Mouse (Mus musculus) layer of hippocampus, adult 18-20 months (tissue): ENCODE data around the gene Akr1c14. TPM values are rescaled to one million over a fixed set of nuclear protein-coding genes. Genes with fewer than 3 reads are reported as not detected.
"Not testable (repeated sequence)": the region's sequence is repeated elsewhere in the genome, so short reads cannot be mapped to it uniquely, and the experiment has no call there.

Experiments
- DNase-seq, 2 experiments: peaks; one replicate each; pipeline ENCODE4 v3.0.0; 2022; ENCODE audit warnings: low spot score in 2 of 2
- total RNA-seq, 2 experiments: library from RNA; stranded (reverse); gene quantifications; 2 replicates each; pipeline ENCODE4 v1.2.3; 2021

The Akr1c14 gene
- total RNA-seq, 2 experiments from 2014 or later, result 0.72 to 0.74 TPM

GRCm38 (mm10) chr13:4119181-4119904 is 70.5 kb downstream of the Akr1c14 start:
- DNase-seq, result no peak

DNA sequence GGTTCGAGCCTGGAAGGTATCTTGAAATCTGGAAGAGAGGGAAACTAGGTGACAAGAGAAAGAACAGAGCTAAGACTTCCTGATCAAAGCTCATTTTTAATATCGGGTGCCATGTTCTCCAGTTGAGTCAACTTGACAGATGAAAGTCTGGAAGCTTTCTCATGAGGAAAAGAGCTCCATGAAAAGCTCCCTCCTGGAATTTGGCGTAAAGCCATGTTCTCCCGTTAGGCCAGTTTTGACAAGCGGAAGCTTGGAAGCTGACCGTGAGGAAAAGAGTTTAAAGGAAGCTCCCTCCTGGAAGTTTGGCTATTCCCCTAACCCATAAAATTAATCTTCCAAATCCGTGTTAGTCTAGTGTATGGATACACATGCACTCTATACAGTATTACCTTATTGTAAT is 74.3 kb downstream of the Akr1c14 start:
- no peak for DNase-seq

DNA sequence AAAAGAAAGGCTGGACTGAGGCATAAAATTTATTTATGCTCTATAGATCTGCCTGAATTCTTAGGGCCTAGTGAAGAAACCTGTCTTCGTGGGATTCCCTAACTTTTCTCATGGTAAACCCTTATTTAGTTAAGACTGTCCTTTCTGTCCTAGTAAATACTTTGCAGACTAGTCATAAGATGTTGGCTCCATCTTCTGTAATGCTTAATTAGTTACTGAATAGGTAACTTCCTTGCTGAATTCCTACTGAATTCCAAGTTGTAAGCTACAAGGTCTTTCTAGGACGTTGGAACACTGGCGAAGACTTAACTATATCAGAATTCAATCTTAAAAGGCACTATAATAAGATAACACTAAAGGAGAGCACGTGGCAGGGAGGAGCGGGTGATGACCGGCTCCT is 75.7 kb downstream of the Akr1c14 start:
- DNase-seq, result not testable (repeated sequence)

- DNase-seq, result not testable (repeated sequence)
Measured at GRCm38 (mm10) chr13:4125846-4126245, 77.0 kb downstream of the Akr1c14 start.

- peak in 1 of 2 experiments; percentile 33 for DNase-seq
Measured at GRCm38 (mm10) chr13:4129100-4129499, 80.3 kb downstream of the Akr1c14 start.

- DNase-seq, result no peak
Measured at GRCm38 (mm10) chr13:4131317-4131716, 82.5 kb downstream of the Akr1c14 start.

GRCm38 (mm10) chr13:4131721-4132120 is 82.9 kb downstream of the Akr1c14 start:
- DNase-seq, result no peak

GRCm38 (mm10) chr13:4133070-4133469 is 84.3 kb downstream of the Akr1c14 start:
- peak in 1 of 2 experiments; percentile 9 for DNase-seq

Other genes with a start within 250 kb of the Akr1c14 start
- not detected for gene Calml3, start 244.7 kb upstream of the Akr1c14 start, total RNA-seq
- not detected for gene Calm4, start 211.3 kb upstream of the Akr1c14 start, total RNA-seq
- gene Calm5, start 194.8 kb upstream of the Akr1c14 start, total RNA-seq, result not detected
- gene Net1, start 130.8 kb upstream of the Akr1c14 start, total RNA-seq, result 10 to 100 TPM; 32.8 to 41.4 TPM
- not detected for gene Tubal3, start 130.7 kb upstream of the Akr1c14 start, total RNA-seq
- not detected for gene Ucn3, start 103.7 kb upstream of the Akr1c14 start, total RNA-seq
- 1 to 10 TPM; 1.8 to 3.6 TPM for gene Akr1c18, start 101.6 kb downstream of the Akr1c14 start, total RNA-seq
- gene Akr1c13, start 142.1 kb downstream of the Akr1c14 start, total RNA-seq, result 1 to 10 TPM in 1 of 2 experiments, under 1 TPM in 1; 0.36 to 1.4 TPM
- under 1 TPM in 1 of 2 experiments, not detected in 1; 0.18 TPM for gene Akr1c19, start 179.7 kb downstream of the Akr1c14 start, total RNA-seq
- gene Akr1c12, start 230.4 kb downstream of the Akr1c14 start, total RNA-seq, result not detected